ENCODE assay signal across 18 mouse cellular contexts in genomic region chr2:154711701-154712100, GRCm38 (mm10). TPM values are rescaled to one million over a fixed set of nuclear protein-coding genes. Genes with fewer than 3 reads are reported as not detected.
DNase-seq lines count a peak whose midpoint lies in the region; ATAC-seq and TF ChIP-seq lines count a peak whose summit lies in the region.
"Had no signal": no experiment of that assay in that cellular context is flagged by ENCODE, and none has a peak within 500 bp of the region (broad histone marks: within the 10 kb centered on the region; RNA-seq: fewer than 3 reads in every experiment).

No protein-coding gene starts in this region.

- 0 out of 2 replicates have a peak, but pooled peaks have one; percentile 9 for ATAC-seq in embryonic facial prominence, embryonic 12.5 days (ENCODE audit: insufficient number of reproducible peaks, insufficient read depth, low FRiP score, low TSS enrichment)
- ATAC-seq in midbrain, embryonic 13.5 days = 0 out of 2 replicates have a peak, but pooled peaks have one; percentile 21
- no peak for ATAC-seq in midbrain, embryonic 15.5 days (replicated peaks)
- ATAC-seq in activated CD4-positive, CD25-positive, alpha-beta regulatory T cell, adult 4 months = no peak

- no peaks in the 10 kb centered on the region for H3K27me3 ChIP-seq in embryonic facial prominence, embryonic 12.5 days
- H3K27me3 ChIP-seq in embryonic facial prominence, embryonic 10.5 days (replicated peaks; ENCODE audit: low read depth, poor library complexity, severe bottlenecking) = no peaks in the 10 kb centered on the region
- 0 out of 2 replicates have a peak, but pooled peaks cover 3% of the 10 kb centered on the region for H3K27me3 ChIP-seq in midbrain, embryonic 13.5 days
- no peaks in the 10 kb centered on the region for H3K27me3 ChIP-seq in midbrain, embryonic 15.5 days (replicated peaks)
- H3K27me3 ChIP-seq in cerebellum, adult 2 months (ENCODE audit: control insufficient read depth, insufficient read depth, low read length) = no peaks in the 10 kb centered on the region
- 0 out of 2 replicates have a peak, but pooled peaks cover 3% of the 10 kb centered on the region for H3K27me3 ChIP-seq in limb, embryonic 10.5 days (ENCODE audit: low read depth, poor library complexity, severe bottlenecking)
- H3K27me3 ChIP-seq: heart, embryonic 13.5 days had no signal

- no peak overlapping the region for H3K4me3 ChIP-seq in embryonic facial prominence, embryonic 12.5 days
- H3K4me3 ChIP-seq in embryonic facial prominence, embryonic 10.5 days = no peak overlapping the region
- no peak overlapping the region for H3K4me3 ChIP-seq in midbrain, embryonic 13.5 days (replicated peaks)
- H3K4me3 ChIP-seq in midbrain, embryonic 15.5 days = no peak overlapping the region
- no peak overlapping the region for H3K4me3 ChIP-seq in cerebellum, adult 2 months (replicated peaks; ENCODE audit: insufficient read depth, low read depth, low read length)
- H3K4me3 ChIP-seq in limb, embryonic 10.5 days = no peak overlapping the region
- H3K4me3 ChIP-seq: heart, embryonic 13.5 days; kidney, embryonic 15.5 days; midbrain, embryonic 12.5 days had no signal

- peaks cover 5% of the 10 kb centered on the region; the same call in 1 of the 2 replicates for H3K4me1 ChIP-seq in embryonic facial prominence, embryonic 12.5 days
- H3K4me1 ChIP-seq in embryonic facial prominence, embryonic 10.5 days = peaks cover 26% of the 10 kb centered on the region
- H3K4me1 ChIP-seq in midbrain, embryonic 13.5 days (replicated peaks) = no peaks in the 10 kb centered on the region
- 0 out of 2 replicates have a peak, but pooled peaks cover 4% of the 10 kb centered on the region for H3K4me1 ChIP-seq in midbrain, embryonic 15.5 days
- H3K4me1 ChIP-seq in cerebellum, adult 2 months (ENCODE audit: control insufficient read depth, insufficient read depth, low read length) = peaks cover 35% of the 10 kb centered on the region
- peaks cover 57% of the 10 kb centered on the region for H3K4me1 ChIP-seq in limb, embryonic 10.5 days

- 47% methylated on average over 3 of the region's 3 CpGs for WGBS in embryonic facial prominence, embryonic 12.5 days
- WGBS in embryonic facial prominence, embryonic 10.5 days = 46% methylated on average over 3 of the region's 3 CpGs
- WGBS in midbrain, embryonic 13.5 days = 51% methylated on average over 3 of the region's 3 CpGs
- WGBS in midbrain, embryonic 15.5 days = 49% methylated on average over 3 of the region's 3 CpGs
- 15% methylated on average over 3 of the region's 3 CpGs for WGBS in cerebellum, adult 2 months
- WGBS in limb, embryonic 10.5 days = 49% methylated on average over 3 of the region's 3 CpGs

- no peak overlapping the region for H3K4me2 ChIP-seq in embryonic facial prominence, embryonic 12.5 days (replicated peaks)
- H3K4me2 ChIP-seq in midbrain, embryonic 13.5 days (replicated peaks) = no peak overlapping the region
- no peak overlapping the region for H3K4me2 ChIP-seq in midbrain, embryonic 15.5 days
- H3K4me2 ChIP-seq: kidney, embryonic 15.5 days; midbrain, embryonic 12.5 days had no signal

- no peaks in the 10 kb centered on the region for H3K36me3 ChIP-seq in embryonic facial prominence, embryonic 12.5 days
- H3K36me3 ChIP-seq in embryonic facial prominence, embryonic 10.5 days (replicated peaks) = no peaks in the 10 kb centered on the region
- no peaks in the 10 kb centered on the region for H3K36me3 ChIP-seq in midbrain, embryonic 13.5 days
- no peaks in the 10 kb centered on the region for H3K36me3 ChIP-seq in midbrain, embryonic 15.5 days (replicated peaks)
- no peaks in the 10 kb centered on the region for H3K36me3 ChIP-seq in limb, embryonic 10.5 days
- H3K36me3 ChIP-seq: G1E; heart, embryonic 13.5 days; kidney, embryonic 15.5 days; midbrain, embryonic 12.5 days had no signal

- no peaks in the 10 kb centered on the region for H3K9me3 ChIP-seq in embryonic facial prominence, embryonic 12.5 days
- no peaks in the 10 kb centered on the region for H3K9me3 ChIP-seq in embryonic facial prominence, embryonic 10.5 days
- no peaks in the 10 kb centered on the region for H3K9me3 ChIP-seq in midbrain, embryonic 13.5 days
- no peaks in the 10 kb centered on the region for H3K9me3 ChIP-seq in midbrain, embryonic 15.5 days
- no peaks in the 10 kb centered on the region for H3K9me3 ChIP-seq in limb, embryonic 10.5 days (replicated peaks)
- H3K9me3 ChIP-seq: G1E; heart, embryonic 13.5 days; kidney, embryonic 15.5 days; midbrain, embryonic 12.5 days had no signal

- H3K27ac ChIP-seq in embryonic facial prominence, embryonic 12.5 days = no peak overlapping the region
- H3K27ac ChIP-seq in embryonic facial prominence, embryonic 10.5 days (replicated peaks) = no peak overlapping the region; the same call in 1 of the 2 replicates
- no peak overlapping the region for H3K27ac ChIP-seq in midbrain, embryonic 13.5 days
- no peak overlapping the region for H3K27ac ChIP-seq in midbrain, embryonic 15.5 days
- no peak overlapping the region for H3K27ac ChIP-seq in cerebellum, adult 2 months (ENCODE audit: insufficient read depth, low read length)
- 0 out of 2 replicates have a peak overlapping the region, but pooled peaks have one; percentile 4 for H3K27ac ChIP-seq in limb, embryonic 10.5 days
- H3K27ac ChIP-seq: heart, embryonic 13.5 days; kidney, embryonic 15.5 days; midbrain, embryonic 12.5 days had no signal

- TF ChIP-seq CTCF in cerebellum, adult 2 months (IDR thresholded peaks at IDR 0.05; ENCODE audit: borderline replicate concordance, insufficient read depth, low read depth, low read length) = no peak

- no peak for DNase-seq in embryonic facial prominence, embryonic 10.5 days (ENCODE audit: low spot score)
- peak; percentile 75 to 86 for DNase-seq in cerebellum, adult 2 months
- DNase-seq in limb, embryonic 10.5 days (ENCODE audit: low spot score) = no peak
- no peak for DNase-seq in ovary, adult 18-20 months (ENCODE audit: low spot score)
- DNase-seq: adrenal gland, adult 8-10 months had no signal

- H3K9ac ChIP-seq in embryonic facial prominence, embryonic 12.5 days = no peak overlapping the region
- no peak overlapping the region for H3K9ac ChIP-seq in midbrain, embryonic 13.5 days (replicated peaks)
- H3K9ac ChIP-seq in midbrain, embryonic 15.5 days = no peak overlapping the region
- H3K9ac ChIP-seq: heart, embryonic 13.5 days; kidney, embryonic 15.5 days; midbrain, embryonic 12.5 days had no signal

- TF ChIP-seq POLR2A in cerebellum, adult 2 months (IDR thresholded peaks at IDR 0.05; ENCODE audit: borderline replicate concordance, insufficient read depth, low read length) = no peak

RNA-seq across cellular contexts. Expression of gene Gm14214, which starts 58.1 kb away (rescaled TPM):
- not detected in 2 replicates for polyA plus RNA-seq in embryonic facial prominence, embryonic 12.5 days (2016; fragmentation: Nextera tagmentation; extraction: Ambion mirVana)
- polyA plus RNA-seq in embryonic facial prominence, embryonic 10.5 days (2016; fragmentation: Nextera tagmentation; extraction: Ambion mirVana) = not detected in 2 replicates
- polyA plus RNA-seq in midbrain, embryonic 13.5 days (2015; fragmentation: Nextera tagmentation; extraction: Ambion mirVana) = not detected in 2 replicates
- not detected in 2 replicates for polyA plus RNA-seq in midbrain, embryonic 15.5 days (2015; fragmentation: Nextera tagmentation; extraction: Ambion mirVana)
- not detected in 2 replicates for polyA plus RNA-seq in cerebellum, adult 2 months (2012; rRNA removed)
- not detected in 2 replicates for polyA plus RNA-seq in limb, embryonic 10.5 days (2016; fragmentation: Nextera tagmentation; extraction: Ambion mirVana)
- polyA plus RNA-seq in activated CD4-positive, CD25-positive, alpha-beta regulatory T cell, adult 4 months (2017; shearing (Covaris generic)) = 1 to 10 TPM in 1 of 2 experiments, not detected in 1; 1.4 TPM
- polyA plus RNA-seq: brain, embryonic 14.5 days; CD4-positive, CD25-positive, alpha-beta regulatory T cell, adult 4 months; embryonic facial prominence, embryonic 14.5 days; G1E; heart, embryonic 13.5 days; kidney, embryonic 15.5 days; liver, adult 2 months; midbrain, embryonic 12.5 days; neural tube, embryonic 11.5 days had no signal

Comparison
In these comparisons a context has a peak if more than half of its experiments do, and no peak if none do; other contexts are left out.
1. ATAC-seq: peak in embryonic facial prominence, embryonic 12.5 days (single experiment) and midbrain, embryonic 13.5 days (single experiment); none in midbrain, embryonic 15.5 days (single experiment) and activated CD4-positive, CD25-positive, alpha-beta regulatory T cell, adult 4 months (single experiment).
2. DNase-seq: peak in cerebellum, adult 2 months (2 of 2); none in embryonic facial prominence, embryonic 10.5 days (single experiment), limb, embryonic 10.5 days (single experiment) and ovary, adult 18-20 months (single experiment).